Mouse (Mus musculus): Measurements from ENCODE around the gene Hvcn1.

The Hvcn1 gene

GRCm38 (mm10) chr5:122235196-122235836 is 28.7 kb downstream of the Hvcn1 start:
- peak; percentile 72 to 80 for DNase-seq

DNA sequence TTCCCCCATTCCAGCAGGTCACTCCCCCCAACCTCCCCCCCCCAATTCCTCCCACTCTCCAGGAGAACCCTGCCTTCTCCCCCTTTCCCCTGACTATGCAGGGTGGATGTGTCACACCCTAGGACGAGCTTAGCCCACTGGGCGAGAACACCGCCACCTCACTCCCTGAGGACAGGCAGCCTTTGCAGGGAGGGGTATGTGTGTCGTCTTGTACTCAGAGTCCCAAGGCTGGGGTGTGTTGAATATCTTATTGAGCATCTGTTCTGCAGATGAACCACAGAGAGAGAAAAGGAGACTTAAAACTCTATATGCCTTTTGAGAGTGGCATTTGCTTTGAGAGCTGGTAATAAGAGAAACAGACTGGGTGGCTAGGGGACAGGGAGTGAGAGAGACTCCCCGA is 30.6 kb downstream of the Hvcn1 start:
- no peak for DNase-seq

- DNase-seq: no peak
These were observed 33.0 kb downstream of the Hvcn1 start for GRCm38 (mm10) chr5:122239618-122240017.

DNA sequence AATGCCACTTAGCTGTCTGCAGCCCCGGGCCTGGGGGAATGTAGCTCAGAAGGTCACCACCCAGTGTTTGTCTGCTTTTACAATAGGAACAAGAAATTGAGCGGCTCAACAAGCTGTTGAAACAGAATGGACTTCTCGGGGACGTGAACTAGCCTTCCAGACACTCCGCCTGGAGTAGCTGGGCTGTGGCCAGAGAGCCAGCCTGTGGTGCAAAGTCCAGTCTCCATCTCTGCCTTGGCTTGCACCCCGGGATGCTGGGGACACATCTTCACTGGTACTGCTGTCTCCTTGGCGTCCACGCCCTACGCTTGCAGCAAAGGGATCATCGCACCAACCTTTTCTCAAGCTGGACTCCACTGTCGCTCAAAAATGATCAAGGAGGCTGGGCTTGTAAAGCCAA is 33.9 kb downstream of the Hvcn1 start:
- DNase-seq: no peak

DNA sequence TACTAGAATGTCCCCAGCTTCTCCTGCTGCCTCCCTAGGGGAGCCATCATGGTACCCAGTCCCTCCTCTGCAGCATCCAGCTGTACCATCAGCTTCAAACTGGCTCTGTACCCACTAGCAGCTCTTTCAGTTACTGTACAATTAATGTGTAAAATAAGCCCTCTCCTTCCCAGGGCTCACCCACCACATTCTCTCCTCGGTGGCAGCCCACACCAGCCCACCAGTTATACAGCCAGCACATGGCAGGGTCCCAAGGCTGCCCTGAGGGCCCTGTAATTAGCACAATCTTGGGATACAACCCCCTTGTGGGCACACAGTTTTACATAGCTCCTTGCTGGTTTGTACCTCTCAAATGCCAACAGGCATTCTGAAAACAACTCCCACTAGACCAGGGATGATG is 34.4 kb downstream of the Hvcn1 start:
- no peak for DNase-seq

DNA sequence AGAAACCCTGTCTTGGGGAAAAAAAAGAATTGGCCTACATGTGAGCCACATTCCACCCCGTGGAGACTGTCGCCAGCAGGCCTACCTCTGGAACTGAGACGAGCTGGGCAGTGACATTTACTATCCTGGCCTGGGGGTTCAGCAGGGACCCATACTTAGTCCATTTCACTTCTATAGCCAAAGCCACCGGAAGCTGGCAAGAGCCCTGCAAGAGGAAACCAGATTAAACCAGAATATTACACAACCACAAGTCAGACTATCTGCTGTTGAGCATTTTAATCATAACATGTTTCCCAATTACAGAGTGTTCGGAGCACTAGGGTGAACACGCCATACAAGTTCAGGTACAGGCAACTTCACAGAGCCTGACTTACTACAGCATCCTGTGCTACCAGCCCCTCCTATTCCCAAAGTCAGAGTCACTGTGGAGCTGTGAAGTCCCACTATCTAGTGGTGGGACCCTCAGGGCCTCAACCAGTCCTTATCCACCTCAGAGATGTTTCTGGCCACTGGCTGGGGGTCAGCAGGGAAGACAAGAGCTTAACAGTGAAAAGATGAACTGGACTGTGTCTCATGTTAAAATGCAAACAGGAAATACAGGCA is 36.0 kb downstream of the Hvcn1 start:
- DNase-seq: no peak

DNA sequence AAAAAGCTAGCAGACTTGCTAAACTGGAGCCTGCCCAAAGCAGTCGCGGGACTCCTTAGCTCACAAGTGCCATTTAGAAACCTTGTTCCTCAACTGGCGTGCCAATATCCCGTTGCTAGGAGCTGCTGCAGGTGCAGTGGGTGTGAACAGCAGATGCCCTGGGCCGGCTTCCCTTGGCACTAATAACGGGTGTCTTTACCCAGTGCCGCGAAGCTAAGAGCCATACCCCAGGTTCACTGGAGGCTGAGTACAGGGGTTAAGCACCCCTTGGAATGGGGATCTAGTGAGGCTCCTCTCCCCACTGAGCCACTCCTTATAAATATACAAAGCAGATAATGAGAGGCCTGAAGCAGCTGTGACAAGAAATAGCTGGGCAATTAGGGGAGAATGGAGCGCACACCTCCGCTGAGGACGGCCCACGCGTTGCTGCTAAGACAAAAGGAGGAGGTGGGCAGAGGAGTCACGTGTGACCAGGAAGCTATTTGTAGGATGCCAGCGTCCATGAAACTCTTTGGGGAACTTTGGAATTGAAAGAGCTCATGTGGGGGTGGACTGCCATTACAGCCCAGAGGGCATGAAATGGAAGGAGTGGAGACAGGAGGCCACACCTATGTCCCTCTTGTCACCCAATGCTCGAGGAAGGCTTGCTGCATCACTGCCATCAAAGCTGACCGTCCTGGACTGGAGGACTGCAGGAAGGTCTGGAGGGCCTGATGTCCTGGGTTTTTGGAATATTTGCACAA is 37.3 kb downstream of the Hvcn1 start:
- DNase-seq: no peak

- DNase-seq: no peak
These were observed 38.6 kb downstream of the Hvcn1 start for GRCm38 (mm10) chr5:122245186-122245585.

DNA sequence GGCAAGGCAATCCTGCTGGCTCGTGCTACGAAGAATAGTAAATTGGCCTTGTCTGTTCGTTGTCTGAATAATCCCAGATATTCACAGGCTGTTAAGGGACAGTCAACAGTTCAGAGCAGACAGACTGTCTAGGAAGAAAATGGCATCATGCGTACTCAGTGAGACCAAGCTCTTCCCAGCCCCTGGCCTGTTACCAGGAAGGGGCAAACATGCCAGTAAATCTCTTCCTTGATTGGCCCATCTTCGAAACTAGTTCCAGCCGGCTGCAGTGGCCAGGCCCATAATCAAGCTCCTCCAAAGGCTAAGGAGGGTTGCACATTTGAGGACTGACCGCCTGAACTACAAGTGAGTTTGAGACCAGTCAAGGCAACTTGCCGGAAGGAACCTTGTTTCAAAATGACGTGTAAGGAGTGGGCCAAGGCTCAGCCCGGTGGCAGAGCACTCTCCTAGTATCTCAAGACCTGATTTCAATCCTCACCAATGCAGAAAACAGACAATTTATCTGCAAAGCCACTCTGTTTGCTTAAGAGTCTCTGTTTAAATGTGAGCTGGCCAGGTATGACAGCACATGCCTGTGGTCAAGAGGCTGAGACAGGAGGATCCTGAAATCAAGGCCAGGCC is 40.1 kb downstream of the Hvcn1 start:
- DNase-seq: no peak

DNA sequence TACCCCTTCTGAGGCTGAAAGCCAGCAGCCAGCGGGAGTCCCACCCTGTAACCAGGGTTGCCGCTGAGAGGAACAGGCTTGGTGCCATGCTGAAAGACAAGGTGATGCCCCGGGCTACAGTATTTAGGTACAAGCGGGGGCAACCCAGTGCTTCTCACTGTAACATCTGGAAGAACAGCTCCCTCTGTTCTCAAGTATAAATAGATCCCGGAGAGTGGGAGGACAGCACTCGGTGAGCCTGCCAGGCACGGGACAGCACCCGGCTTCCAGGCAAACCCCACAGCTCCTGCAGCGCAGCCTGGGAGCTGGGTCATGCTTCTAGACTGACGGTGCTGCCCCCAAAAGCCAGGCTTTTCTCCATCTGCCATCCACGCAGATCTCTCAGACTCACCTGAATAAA is 40.9 kb downstream of the Hvcn1 start:
- no peak for DNase-seq

DNA sequence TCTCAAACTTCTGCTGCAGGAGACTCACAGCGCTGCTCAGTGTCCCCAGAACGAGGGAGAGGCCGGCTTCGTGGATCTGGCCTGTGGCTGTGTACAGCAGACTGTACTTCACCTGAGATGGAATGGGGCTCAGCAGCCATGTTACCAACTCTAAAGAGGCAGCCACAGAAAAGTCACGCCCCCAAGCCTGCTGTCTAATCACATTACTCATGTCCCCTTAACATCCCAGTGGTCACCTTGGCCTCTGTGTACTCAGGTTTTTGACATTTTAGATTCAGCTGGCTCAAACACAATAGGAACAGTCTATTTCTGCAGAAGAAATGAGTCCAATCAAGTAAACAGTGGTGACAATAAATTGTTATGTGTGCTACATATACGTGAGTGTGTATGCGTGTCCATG is 41.3 kb downstream of the Hvcn1 start:
- no peak for DNase-seq

DNA sequence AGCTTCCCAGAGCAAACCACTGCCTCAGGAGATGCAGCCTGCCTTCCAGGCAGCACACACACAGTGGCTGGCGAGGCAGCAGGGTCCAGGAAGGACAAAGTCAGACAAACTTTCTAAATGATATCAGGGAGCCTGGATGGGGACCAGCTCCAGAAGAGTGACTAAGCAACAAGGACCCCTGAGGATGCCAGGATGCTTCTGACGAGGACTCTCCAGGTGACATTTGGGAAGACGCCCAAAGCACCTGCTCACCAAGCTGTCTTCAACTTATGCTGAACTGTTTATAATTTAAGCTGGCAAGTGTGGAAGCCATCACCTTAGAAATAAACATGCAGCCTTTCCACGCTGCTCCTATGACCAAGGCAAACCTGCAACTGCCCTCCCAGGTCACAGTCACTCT is 42.7 kb downstream of the Hvcn1 start:
- no peak for DNase-seq

DNA sequence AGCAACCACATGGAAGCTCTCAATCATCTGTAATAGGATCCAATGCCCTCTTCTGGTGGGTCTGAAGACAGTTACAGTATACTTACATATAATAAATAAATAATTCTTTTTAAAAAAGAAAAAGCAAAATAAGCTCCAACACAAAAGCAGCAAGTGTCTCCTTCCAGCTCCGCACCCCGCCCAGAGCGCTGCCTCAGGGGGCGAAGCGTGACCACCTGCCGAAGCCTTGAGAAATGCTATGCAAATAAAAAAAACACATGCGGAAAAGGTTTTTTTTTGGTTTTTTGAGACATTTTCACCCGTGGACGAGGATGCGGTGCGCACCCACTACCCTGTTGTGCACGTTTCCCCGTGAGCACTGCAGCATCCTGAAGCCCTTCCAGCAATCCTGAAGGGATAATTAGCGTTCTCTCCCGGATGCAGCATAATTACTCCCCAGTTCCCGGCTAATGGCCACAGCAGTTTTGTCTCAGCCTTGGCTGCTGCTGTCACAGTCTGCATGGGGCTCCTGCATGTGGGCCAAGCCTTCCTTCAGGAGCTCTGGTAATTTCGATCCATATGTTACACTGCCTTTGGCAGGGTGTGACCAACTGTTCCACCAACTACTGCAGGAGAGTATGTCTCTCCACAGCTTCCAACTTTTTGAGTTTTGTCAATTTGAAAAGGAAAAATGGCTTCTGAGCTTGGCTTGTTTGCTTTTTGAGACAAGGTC is 45.4 kb downstream of the Hvcn1 start:
- DNase-seq: no peak

DNA sequence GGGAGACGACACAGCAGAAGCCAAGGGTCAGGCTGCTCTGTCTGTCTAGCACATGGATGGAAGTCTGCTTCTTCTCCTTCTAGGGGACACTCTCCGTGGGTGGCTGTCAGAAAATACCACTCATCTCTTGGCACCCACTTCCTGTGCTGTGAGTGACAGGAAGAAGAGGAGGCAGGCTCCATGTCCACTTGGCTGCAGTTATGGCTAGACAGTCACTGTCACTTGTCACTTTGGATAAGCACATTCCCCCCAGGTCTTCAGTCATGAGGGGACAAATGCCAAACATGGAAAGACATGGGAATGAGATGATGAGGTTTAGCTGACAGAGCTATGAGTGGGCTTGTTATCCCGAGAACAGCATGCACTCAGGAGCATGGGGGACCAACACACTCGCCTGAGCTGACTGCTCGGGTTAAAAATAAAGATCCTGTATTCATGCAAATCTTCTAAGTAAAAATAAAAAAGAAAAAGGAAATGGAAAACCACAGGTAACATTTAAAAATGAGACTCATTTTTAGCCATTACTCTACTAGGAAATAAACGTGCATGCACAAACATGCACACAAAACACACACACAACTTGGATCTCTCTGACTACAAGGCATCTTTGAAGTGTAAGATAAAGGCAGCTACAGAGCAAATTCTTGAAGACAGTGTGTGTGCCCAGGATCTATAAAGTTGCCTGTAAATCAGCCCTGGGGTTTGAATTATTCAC is 51.6 kb downstream of the Hvcn1 start:
- no peak for DNase-seq

DNA sequence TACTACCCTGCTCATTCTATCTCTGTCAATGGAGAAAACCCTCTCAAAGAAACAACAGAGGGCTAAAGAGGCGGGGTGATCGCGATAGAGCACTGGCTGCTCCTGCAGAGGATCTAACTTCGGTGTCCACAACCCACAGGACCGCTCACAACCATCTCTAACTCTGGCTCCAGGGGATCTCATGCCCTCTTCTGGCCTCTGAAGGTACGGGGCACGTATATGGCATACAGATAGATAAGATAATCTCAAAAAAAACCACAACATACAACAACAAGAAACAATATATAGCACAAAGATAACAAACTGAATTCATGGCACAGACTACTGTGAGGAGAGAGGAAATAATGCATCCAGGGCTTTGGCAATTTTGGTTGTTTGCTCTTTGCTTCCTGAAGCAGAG is 55.5 kb downstream of the Hvcn1 start:
- peak; percentile 33 to 42 for DNase-seq

- peak; percentile 86 to 91 for DNase-seq
These were observed 57.6 kb downstream of the Hvcn1 start, which contains the start of gene Tctn1 for GRCm38 (mm10) chr5:122263933-122264905. Gene Tctn1, minus strand, starts transcription at chr5:122264460.

GRCm38 (mm10) chr5:122265187-122265586 is 58.6 kb downstream of the Hvcn1 start:
- DNase-seq: no peak

DNA sequence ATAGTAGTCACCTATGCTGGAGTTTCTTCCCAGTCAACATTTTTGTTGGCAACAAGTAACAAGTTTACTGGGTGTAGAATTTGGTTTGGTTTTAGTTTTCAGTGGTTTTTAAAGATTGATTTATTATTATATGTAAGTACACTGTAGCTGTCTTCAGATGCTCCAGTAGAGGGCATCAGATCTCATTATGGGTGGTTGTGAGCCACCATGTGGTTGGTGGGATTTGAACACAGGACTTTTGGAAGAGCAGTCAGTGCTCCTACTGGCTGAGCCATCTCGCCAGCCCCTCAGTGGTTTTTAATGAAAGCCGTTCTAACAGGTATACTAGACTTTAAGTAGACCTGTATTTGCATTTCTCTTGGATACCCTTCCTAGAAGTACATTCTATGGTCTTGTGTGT is 59.3 kb downstream of the Hvcn1 start:
- no peak for DNase-seq

- no peak for DNase-seq
These were observed 60.5 kb downstream of the Hvcn1 start for GRCm38 (mm10) chr5:122267136-122267535.

- peak; percentile 67 to 78 for DNase-seq
These were observed 61.3 kb downstream of the Hvcn1 start for GRCm38 (mm10) chr5:122267899-122268298.
